Mouse (Mus musculus) cerebellum, adult 2 months (tissue): ENCODE measurements around the gene Capn9.

Source experiments
- CTCF ChIP-seq: fragments of 200-500 bp; IDR thresholded peaks from 2 replicates; pipeline ENCODE4 v1.5.1; 2011; ENCODE audit warnings: low read depth, mild to moderate bottlenecking, control low read depth, low read length, moderate library complexity, borderline replicate concordance; ENCODE audit not compliant: insufficient read depth
- POLR2A ChIP-seq: fragments of 200-500 bp; IDR thresholded peaks from 2 replicates; pipeline ENCODE4 v1.6.1; 2011; ENCODE audit warnings: low read length, control low read depth, borderline replicate concordance; ENCODE audit not compliant: insufficient read depth

- TF ChIP-seq POLR2A (no peak), CTCF (no peak)
These were observed 45.4 kb upstream of the Capn9 start for GRCm38 (mm10) chr8:124530556-124530955.
